Mouse (Mus musculus): Measurements from ENCODE around the gene Gm8947. TPM values are rescaled to one million over a fixed set of nuclear protein-coding genes. Genes with fewer than 3 reads are reported as not detected.

Gm8947 gene
- total RNA-seq, 4 experiments from 2014 or later = not detected

- DNase-seq = no peak
Measured at GRCm38 (mm10) chr1:151227506-151227905, 35.3 kb downstream of the Gm8947 start.

GRCm38 (mm10) chr1:151228320-151228989 lies 36.3 kb downstream of the Gm8947 start:
- DNase-seq = no peak

DNA sequence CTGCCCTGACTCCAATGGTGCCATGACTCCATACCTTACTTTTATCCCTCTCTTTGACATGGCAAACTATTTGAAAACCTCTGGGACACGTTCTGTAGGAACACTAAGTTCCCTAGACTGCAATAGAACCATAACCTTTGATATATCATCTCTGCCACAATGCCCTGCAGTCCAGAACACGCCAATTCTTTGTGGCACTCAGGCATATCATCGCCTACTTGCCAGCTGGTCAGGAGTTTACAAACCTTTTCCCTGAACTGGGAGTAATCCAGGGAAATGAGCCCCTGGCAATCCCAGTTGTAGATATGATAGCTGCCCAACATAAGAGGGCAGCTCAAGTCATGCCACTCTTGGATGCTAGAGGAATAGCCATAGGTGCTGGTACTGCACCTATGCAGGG lies 40.2 kb downstream of the Gm8947 start:
- no peak for DNase-seq

DNA sequence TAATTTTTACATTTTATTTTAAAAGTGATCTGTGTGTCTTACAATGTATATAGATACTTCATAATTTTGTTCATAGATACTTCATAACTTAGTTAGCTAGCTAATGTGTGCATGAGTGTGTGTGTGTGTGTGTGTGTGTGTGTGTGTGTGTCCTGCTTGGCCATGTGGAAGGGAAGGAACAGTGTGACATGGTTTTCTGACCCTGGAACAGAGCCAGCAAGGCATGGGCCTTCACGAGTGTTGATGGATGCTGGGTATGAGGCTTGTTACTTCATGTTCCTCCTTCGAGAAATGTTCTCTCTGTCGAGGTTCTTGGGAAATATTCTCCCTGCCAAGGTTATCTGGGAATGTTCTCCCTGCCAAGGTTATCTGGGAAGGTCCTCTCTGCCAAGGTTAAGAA lies 41.6 kb downstream of the Gm8947 start:
- DNase-seq = no peak

- no peak for DNase-seq
Measured at GRCm38 (mm10) chr1:151235574-151235973, 43.4 kb downstream of the Gm8947 start.

DNA sequence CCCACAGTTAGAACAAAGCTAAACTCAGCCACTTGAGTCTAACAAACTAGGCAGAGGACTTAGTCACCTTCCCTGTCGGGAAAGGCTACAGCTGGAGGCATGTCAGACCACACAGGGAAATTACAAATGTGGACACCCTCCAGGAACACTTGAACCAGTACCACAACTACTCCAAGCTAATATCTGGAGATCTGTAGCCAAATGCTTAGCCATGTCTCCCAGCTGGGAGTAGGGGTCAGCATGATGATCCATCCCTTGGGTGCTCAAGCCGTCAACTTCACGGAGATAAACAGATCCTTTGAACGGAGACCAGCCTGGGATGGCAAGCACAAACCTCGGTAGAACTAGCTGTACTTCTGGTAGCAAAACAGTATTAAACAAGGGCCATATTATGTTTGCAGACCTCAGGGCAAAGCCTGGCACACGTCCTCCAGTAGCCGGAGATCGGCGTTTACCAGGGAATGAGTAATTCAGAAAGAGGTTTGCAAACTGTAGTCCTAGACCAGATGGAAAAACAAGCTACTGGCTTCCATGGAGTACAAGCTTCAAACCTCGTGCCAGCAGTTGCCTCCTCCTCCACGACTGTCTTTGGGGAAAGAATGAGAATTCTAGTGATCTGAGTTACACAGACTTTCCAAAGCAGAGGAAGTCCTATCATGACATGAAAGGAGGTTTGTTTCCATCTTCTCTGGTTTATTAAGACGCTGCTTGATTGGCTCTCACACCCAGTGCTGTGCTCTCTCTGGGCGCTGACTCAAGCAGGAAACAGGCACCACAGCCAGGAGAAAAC lies 44.2 kb downstream of the Gm8947 start:
- no peak for DNase-seq

- DNase-seq = no peak
Measured at GRCm38 (mm10) chr1:151237780-151238179, 45.6 kb downstream of the Gm8947 start.

DNA sequence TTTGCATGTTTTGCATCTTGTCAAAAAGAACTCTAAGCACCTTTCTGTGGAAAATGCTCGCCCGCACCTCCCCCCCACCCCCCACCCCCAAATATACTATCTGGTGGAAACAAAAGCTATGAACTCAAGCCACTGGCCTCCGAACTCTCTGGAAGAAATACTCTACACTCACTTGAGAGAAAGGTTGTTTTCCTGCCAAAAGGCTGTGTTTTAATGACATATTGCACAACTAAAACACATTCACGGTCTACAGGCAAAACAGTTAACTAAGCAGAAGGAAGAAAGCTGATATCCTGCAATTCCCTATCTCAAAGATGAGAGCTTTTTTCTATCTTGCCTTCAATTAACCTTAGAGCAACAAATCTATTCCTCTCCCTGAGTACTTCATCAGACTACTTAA lies 51.2 kb downstream of the Gm8947 start:
- no peak for DNase-seq

Other genes with a start within 250 kb of the Gm8947 start
- 1 to 10 TPM; 1.2 to 2.5 (median 1.8) TPM for gene Hmcn1, start 198.9 kb upstream of the Gm8947 start, total RNA-seq (2022)
- not detected for gene Gm47985, start 9.8 kb upstream of the Gm8947 start, total RNA-seq (2022)
- not detected for gene Gm47995, start 6.1 kb downstream of the Gm8947 start, total RNA-seq (2022)
- not detected for gene 3110040M04Rik, start 11.7 kb downstream of the Gm8947 start, total RNA-seq (2022)
- not detected for gene Gm47996, start 17.8 kb downstream of the Gm8947 start, total RNA-seq (2022)
- gene Ivns1abp, start 152.1 kb downstream of the Gm8947 start, total RNA-seq (2022) = 100 to 1,000 TPM; 116 to 154 (median 139) TPM
- gene Swt1, start 236.1 kb downstream of the Gm8947 start, total RNA-seq (2022) = 10 to 100 TPM; 14.2 to 39.0 (median 23.7) TPM
- gene Trmt1l, start 236.2 kb downstream of the Gm8947 start, total RNA-seq (2022) = 10 to 100 TPM; 28.0 to 37.7 (median 30.9) TPM